Mouse (Mus musculus) ES-Bruce4 (cell line): ENCODE measurements around the gene Omg.

ENCODE experiments used
- CTCF ChIP-seq: IDR thresholded peaks from one replicate; pipeline ENCODE4 v1.8.1; 2011; ENCODE audit warnings: low read depth, low read length
- EP300 ChIP-seq: IDR thresholded peaks from 2 replicates; pipeline ENCODE4 v1.6.1; 2011; ENCODE audit warnings: low read depth, low read length; ENCODE audit not compliant: insufficient read depth

DNA sequence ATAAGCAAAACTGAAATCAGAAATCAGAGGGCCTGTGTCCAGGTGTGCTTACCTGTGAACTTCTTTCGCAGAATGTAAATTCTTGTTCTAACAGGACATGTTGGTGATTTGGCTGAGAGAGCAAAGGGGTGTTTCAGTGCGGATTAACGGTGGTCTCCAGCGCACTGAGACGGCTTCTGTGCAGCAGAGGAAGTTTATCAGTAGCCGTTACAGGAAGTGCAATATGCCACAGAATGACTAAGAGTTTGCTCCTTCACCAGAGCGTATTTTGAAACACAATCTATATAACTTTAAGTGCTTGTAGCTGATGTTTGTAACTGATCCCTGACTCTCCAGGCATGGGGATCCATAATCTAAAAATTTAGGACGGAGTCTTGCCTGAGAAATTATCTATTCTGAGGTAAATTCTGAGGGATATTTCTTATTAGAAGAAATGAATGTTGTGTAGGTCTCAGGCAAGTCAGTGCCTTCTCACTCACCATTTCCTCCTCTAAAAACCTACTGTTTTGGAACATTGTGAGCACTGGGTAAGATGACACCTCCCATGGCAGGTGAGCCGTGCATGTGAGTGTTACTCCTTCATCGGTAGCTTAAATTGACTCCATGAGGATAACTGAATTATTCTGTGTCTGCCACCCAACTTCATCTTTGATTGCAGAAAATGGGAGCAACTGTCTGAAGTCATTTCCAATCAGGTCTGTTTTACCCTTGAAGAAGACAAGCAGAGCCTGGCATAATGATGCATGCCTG, 19.9 kb upstream of the Omg start, which contains the start of gene Evi2b:
- TF ChIP-seq EP300 (no peak), CTCF (no peak)
